Mouse (Mus musculus) hindbrain, embryonic 11.5 days (tissue): Measurements from ENCODE around the gene Gm17584. TPM values are rescaled to one million over a fixed set of nuclear protein-coding genes. Genes with fewer than 3 reads are reported as not detected.
"Not testable (repeated sequence)": the region's sequence is repeated elsewhere in the genome, so short reads cannot be mapped to it uniquely, and the experiment has no call there.

Experiments used
- ATAC-seq: fragments of 200-750 bp; cut with Nextera tagmentation; 2 replicates; pipeline ENCODE4 v1.8.0; 2017; ENCODE audit warnings: mild to moderate bottlenecking, moderate TSS enrichment, moderate library complexity; ENCODE audit not compliant: low FRiP score
- DNase-seq: peaks from one replicate; pipeline ENCODE4 v3.0.0-alpha.2; 2015; ENCODE audit warnings: low spot score
- H3K27ac ChIP-seq: fragments of 300-500 bp; sonication (generic); 2 replicates; pipeline ENCODE4 v1.5.1; 2014; ENCODE audit warnings: mild to moderate bottlenecking, low read depth, low read length
- H3K27me3 ChIP-seq: fragments of 300-500 bp; sonication (generic); 2 replicates; pipeline ENCODE4 v1.6.1; 2014; ENCODE audit warnings: mild to moderate bottlenecking, low read length, moderate library complexity, mixed read lengths; ENCODE audit not compliant: control insufficient read depth, insufficient read depth
- H3K36me3 ChIP-seq: fragments of 300-500 bp; sonication (generic); 2 replicates; pipeline ENCODE4 v1.6.1; 2014; ENCODE audit warnings: mild to moderate bottlenecking, low read length, moderate library complexity, mixed read lengths; ENCODE audit not compliant: control insufficient read depth, insufficient read depth
- H3K4me1 ChIP-seq: fragments of 300-500 bp; sonication (generic); replicated peaks from 2 replicates; pipeline ENCODE4 v1.6.1; 2014; ENCODE audit warnings: low read length, mixed read lengths; ENCODE audit not compliant: control insufficient read depth, insufficient read depth
- H3K4me2 ChIP-seq: fragments of 300-500 bp; sonication (generic); replicated peaks from 2 replicates; pipeline ENCODE4 v1.6.1; 2014; ENCODE audit warnings: mild to moderate bottlenecking, low read depth, low read length
- H3K4me3 ChIP-seq: fragments of 300-500 bp; sonication (generic); 2 replicates; pipeline ENCODE4 v1.5.1; 2014; ENCODE audit warnings: low read depth, low read length
- H3K9ac ChIP-seq: fragments of 300-500 bp; sonication (generic); 2 replicates; pipeline ENCODE4 v1.6.1; 2014; ENCODE audit warnings: low read depth, low read length
- H3K9me3 ChIP-seq: fragments of 300-500 bp; sonication (generic); 2 replicates; pipeline ENCODE4 v1.6.1; 2016; ENCODE audit warnings: low read length; ENCODE audit not compliant: control insufficient read depth
- WGBS: fragments of 180-500 bp; shearing (Covaris S2); extraction: QIAGEN DNeasy Blood & Tissue Kit; methylation state at CpG from one replicate; pipeline ENCODE4 v1.1.7; 2014; 5-methylcytosine and 5-hydroxymethylcytosine counted together
- polyA plus RNA-seq: library from polyadenylated mRNA; unstranded; fragments of >200 nt; fragmentation: Nextera tagmentation; extraction: Ambion mirVana; gene quantifications from 2 replicates; pipeline ENCODE4 v1.2.1, GENCODE M21; 2014

The Gm17584 gene
- not detected in 2 replicates for polyA plus RNA-seq

DNA sequence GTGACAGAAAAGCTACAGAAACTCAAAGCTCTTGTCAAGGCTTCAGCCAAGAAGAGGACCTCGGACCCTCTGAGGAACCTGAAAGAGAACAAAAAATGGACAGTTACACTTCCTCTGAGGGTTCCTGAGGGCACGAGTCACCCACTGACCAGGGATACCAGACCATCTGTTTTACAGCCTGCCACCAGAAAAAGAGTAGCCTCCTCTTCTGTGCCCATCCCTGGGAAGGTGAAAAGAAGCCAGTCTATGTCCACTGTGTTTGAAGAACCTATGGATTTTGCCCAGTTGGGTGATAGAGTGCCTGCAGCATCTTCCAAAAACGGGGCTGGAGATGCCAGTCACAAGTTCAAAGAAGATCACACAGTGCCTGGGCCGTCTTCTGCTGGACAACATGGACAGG, at the start of gene Gm17584:
TSS of gene Gm17584 (plus strand) at position 301 of the 400 bp plus-strand sequence.
- H3K27ac ChIP-seq, H3K4me3 ChIP-seq, H3K9me3 ChIP-seq, ATAC-seq, H3K36me3 ChIP-seq, H3K9ac ChIP-seq, H3K27me3 ChIP-seq, H3K4me1 ChIP-seq, H3K4me2 ChIP-seq, DNase-seq: not testable (repeated sequence)
- no CpG with 5 or more reads among the region's 4 CpGs for WGBS

Other genes with a start within 250 kb of the Gm17584 start
- gene Gm17469, start 129.3 kb downstream of the Gm17584 start, polyA plus RNA-seq: not detected in 2 replicates